Mouse (Mus musculus): ENCODE measurements around the gene P2ry2. TPM values are rescaled to one million over a fixed set of nuclear protein-coding genes. Genes with fewer than 3 reads are reported as not detected.

Gene P2ry2
- polyA plus RNA-seq, 1 experiment from 2014 or later = 1.1 TPM

DNA sequence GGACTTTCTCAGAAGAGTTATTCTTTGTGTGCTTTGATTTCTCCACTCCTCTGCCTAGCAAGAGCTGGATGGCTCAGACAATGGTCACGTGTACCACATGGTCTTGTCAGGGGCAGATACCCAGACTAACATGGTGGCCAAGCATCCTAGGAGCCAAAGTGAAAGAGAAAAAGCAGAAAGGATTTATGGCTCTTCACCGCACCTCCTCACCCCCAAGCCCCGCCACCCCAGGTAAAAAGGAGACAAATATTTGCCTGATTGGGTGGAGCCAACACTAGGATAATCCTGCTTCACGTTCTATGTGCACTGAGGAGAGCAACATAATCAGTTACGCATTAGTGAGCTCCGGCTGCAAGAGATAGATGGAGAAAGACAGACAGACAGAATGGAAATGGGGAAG, 44.3 kb downstream of the P2ry2 start:
- WGBS = 77% methylated on average over 6 of the region's 6 CpGs
- Histone ChIP-seq H3K4me1 (peaks cover 25% of the 10 kb centered on the region), H3K4me3 (no peak overlapping the region), H3K9me3 (no peaks in the 10 kb centered on the region), H3K27me3 (ENCODE audit: insufficient read depth, poor library complexity, severe bottlenecking) (peaks cover 78% of the 10 kb centered on the region), H3K36me3 (no peaks in the 10 kb centered on the region), H3K27ac (no peak overlapping the region)
- DNase-seq (ENCODE audit: low spot score) = no peak

DNA sequence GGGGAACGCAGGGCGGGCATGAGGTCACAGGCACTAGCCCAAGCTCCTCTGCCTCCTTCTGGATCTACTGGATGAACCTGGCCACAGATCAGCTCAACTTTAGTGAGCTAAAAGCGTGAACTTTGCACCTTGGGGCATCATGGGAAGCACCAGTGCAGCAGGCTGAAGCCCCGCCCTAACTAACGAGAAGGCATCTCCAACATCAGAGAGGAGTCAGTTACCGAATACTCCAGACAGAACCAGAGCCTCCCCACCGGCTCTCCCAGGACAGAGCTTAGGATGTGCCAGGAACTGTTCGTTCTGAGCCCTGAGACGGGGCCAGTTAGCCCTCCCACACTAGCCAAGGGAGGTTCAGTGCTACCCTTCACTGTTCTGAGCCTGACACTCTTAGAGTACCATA, 44.8 kb downstream of the P2ry2 start:
- no peak overlapping the region for H3K27ac ChIP-seq
- 74% methylated on average over 9 of the region's 9 CpGs for WGBS
- H3K9me3 ChIP-seq = no peaks in the 10 kb centered on the region
- no peak overlapping the region for H3K4me3 ChIP-seq
- H3K4me1 ChIP-seq = peaks cover 22% of the 10 kb centered on the region
- H3K27me3 ChIP-seq (ENCODE audit: insufficient read depth, poor library complexity, severe bottlenecking) = peaks cover 78% of the 10 kb centered on the region
- no peaks in the 10 kb centered on the region for H3K36me3 ChIP-seq
- no peak for DNase-seq (ENCODE audit: low spot score)

DNA sequence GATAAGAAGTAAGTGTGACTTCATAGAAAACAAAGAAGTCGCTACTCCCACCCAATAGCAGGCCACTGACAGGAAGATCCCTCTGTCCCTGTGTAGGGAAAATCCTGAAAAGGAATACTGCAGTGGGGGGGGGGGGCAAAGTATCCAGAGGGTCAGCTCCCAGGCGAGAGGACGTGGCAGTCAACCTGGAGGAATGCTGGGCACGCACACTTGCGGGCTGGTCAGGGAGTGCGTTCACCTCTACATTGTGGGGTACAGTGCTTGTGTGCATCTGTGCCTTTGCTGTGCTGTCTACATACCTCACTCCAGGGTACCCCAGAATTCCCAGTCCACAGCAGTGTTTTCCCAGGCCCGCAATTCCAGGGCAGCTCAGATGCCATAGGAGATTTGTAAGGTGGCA, 46.7 kb downstream of the P2ry2 start:
- H3K36me3 ChIP-seq = no peaks in the 10 kb centered on the region
- no peak overlapping the region for H3K27ac ChIP-seq
- peaks cover 19% of the 10 kb centered on the region for H3K4me1 ChIP-seq
- H3K4me3 ChIP-seq = no peak overlapping the region
- WGBS = 65% methylated on average over 7 of the region's 7 CpGs
- no peaks in the 10 kb centered on the region for H3K9me3 ChIP-seq
- no peak for DNase-seq (ENCODE audit: low spot score)
- peaks cover 64% of the 10 kb centered on the region for H3K27me3 ChIP-seq (ENCODE audit: insufficient read depth, poor library complexity, severe bottlenecking)

DNA sequence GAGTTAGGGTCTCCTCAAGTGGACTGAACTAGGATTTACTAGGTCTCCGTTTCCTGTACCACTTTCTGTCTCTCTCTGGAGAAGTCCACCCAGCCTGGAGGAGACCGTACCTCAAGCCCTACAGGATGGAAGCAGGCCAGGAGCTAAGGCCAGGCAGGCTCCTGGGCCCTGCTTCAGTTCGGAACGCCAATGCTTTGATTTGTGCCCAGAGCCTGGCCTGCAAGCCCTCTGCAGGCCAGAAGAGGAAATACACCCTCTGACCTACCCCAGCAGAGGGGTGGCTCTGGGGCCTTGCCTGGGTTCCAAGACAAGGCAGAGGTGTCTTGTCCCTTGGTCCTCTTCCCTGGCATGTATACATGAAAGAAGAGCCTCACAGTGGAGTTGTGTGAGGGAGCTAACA, 47.6 kb downstream of the P2ry2 start:
- 33% methylated on average over 4 of the region's 4 CpGs for WGBS
- H3K27me3 ChIP-seq (ENCODE audit: insufficient read depth, poor library complexity, severe bottlenecking) = peaks cover 64% of the 10 kb centered on the region
- no peak for DNase-seq (ENCODE audit: low spot score)
- peaks cover 19% of the 10 kb centered on the region for H3K4me1 ChIP-seq
- H3K27ac ChIP-seq = no peak overlapping the region
- H3K36me3 ChIP-seq = no peaks in the 10 kb centered on the region
- no peaks in the 10 kb centered on the region for H3K9me3 ChIP-seq
- H3K4me3 ChIP-seq = no peak overlapping the region

GRCm38 (mm10) chr7:100964242-100964641, 48.4 kb downstream of the P2ry2 start:
- DNase-seq (ENCODE audit: low spot score) = no peak
- H3K4me3 ChIP-seq = no peak overlapping the region
- WGBS = 68% methylated on average over 6 of the region's 6 CpGs

GRCm38 (mm10) chr7:100963381-100963780, 49.3 kb downstream of the P2ry2 start:
- WGBS = 72% methylated on average over 8 of the region's 8 CpGs
- peaks cover 9% of the 10 kb centered on the region; the same call in 1 of the 2 replicates for H3K4me1 ChIP-seq

More at GRCm38 (mm10) chr7:100964242-100964641, 48.4 kb downstream of the P2ry2 start:
- Histone ChIP-seq H3K27ac (0 out of 2 replicates have a peak overlapping the region, but pooled peaks have one; percentile 13), H3K9me3 (no peaks in the 10 kb centered on the region), H3K4me1 (peaks cover 10% of the 10 kb centered on the region; the same call in 1 of the 2 replicates), H3K36me3 (no peaks in the 10 kb centered on the region), H3K27me3 (ENCODE audit: insufficient read depth, poor library complexity, severe bottlenecking) (peaks cover 56% of the 10 kb centered on the region)

DNA sequence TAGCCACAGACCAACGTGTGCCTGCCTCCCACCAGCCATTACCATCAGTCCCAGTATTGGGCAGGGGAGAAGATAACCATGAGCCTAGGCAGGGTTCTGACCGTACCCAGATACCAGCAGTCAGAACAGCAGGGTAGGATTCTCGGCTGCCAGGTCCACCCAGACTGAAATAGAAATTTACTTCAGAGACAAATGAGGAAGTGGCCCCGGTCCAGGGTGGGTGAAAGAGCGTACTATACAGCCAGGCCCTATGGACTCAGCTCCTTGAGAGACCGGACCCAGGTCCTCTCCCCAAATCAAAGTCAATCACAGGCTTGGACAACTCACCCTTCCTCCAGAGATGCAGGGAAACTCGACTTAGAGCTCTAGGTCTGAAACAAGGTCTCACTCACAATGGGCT, 51.5 kb downstream of the P2ry2 start:
- Histone ChIP-seq H3K36me3 (no peaks in the 10 kb centered on the region), H3K9me3 (no peaks in the 10 kb centered on the region), H3K4me3 (no peak overlapping the region), H3K27me3 (ENCODE audit: insufficient read depth, poor library complexity, severe bottlenecking) (peaks cover 32% of the 10 kb centered on the region; the same call in 1 of the 2 replicates), H3K4me1 (peaks cover 9% of the 10 kb centered on the region; the same call in 1 of the 2 replicates), H3K27ac (no peak overlapping the region)
- 70% methylated on average over 7 of the region's 7 CpGs for WGBS
- DNase-seq (ENCODE audit: low spot score) = no peak

More at GRCm38 (mm10) chr7:100963381-100963780, 49.3 kb downstream of the P2ry2 start:
- no peak for DNase-seq (ENCODE audit: low spot score)
- Histone ChIP-seq H3K27me3 (ENCODE audit: insufficient read depth, poor library complexity, severe bottlenecking) (peaks cover 49% of the 10 kb centered on the region), H3K9me3 (no peaks in the 10 kb centered on the region), H3K27ac (no peak overlapping the region), H3K36me3 (no peaks in the 10 kb centered on the region), H3K4me3 (no peak overlapping the region)

DNA sequence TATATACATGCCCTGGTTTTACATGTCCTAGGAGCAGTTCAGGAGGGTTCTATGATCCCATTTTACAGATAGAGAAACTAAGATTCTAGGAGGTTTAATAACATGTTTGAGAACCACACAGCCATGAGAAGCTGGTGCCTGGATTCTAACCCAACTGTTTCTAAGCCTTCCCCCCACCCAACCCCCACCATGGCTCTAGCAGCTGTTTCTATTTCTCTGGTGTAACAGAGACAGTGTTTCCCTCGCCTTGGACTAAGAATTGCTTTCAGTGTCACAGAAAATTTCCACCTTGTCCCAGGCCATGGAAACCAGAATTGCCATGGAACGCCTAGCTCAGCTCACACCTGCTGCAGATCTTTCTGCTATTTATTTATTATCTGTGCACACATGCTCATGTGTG, 52.2 kb downstream of the P2ry2 start:
- Histone ChIP-seq H3K27me3 (ENCODE audit: insufficient read depth, poor library complexity, severe bottlenecking) (peaks cover 30% of the 10 kb centered on the region; the same call in 1 of the 2 replicates), H3K27ac (no peak overlapping the region), H3K36me3 (no peaks in the 10 kb centered on the region), H3K4me1 (peaks cover 9% of the 10 kb centered on the region; the same call in 1 of the 2 replicates), H3K9me3 (no peaks in the 10 kb centered on the region), H3K4me3 (no peak overlapping the region)
- DNase-seq (ENCODE audit: low spot score) = no peak
- 81% methylated on average over 2 of the region's 2 CpGs for WGBS

DNA sequence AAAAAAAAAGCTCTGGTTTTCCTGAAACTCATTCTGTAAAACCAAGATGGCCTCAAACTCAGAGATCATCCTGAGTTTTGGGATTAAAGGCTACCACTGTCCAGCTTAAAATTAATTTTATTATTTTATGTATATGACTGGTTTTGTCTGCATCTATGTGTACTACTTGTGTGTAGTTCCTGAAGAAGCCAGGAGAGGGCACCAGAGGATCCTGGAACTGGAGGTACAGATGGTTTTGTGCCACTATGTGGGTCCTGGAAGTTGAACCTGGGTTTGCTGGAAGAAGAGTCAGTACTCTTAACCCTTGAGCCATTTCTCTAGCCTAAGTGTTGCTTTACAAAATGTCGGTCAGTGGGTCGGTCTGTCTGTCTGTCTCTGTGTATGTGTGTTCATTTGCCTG, 54.2 kb downstream of the P2ry2 start:
- no peak for DNase-seq (ENCODE audit: low spot score)
- H3K4me3 ChIP-seq = no peak overlapping the region
- peaks cover 5% of the 10 kb centered on the region for H3K4me1 ChIP-seq
- H3K27me3 ChIP-seq (ENCODE audit: insufficient read depth, poor library complexity, severe bottlenecking) = peaks cover 18% of the 10 kb centered on the region; the same call in 1 of the 2 replicates
- H3K36me3 ChIP-seq = no peaks in the 10 kb centered on the region
- 96% methylated on average over 2 of the region's 2 CpGs for WGBS
- no peaks in the 10 kb centered on the region for H3K9me3 ChIP-seq
- no peak overlapping the region for H3K27ac ChIP-seq

- H3K9me3 ChIP-seq = no peaks in the 10 kb centered on the region
- H3K27ac ChIP-seq = peak overlapping the region; percentile 42; the same call in 1 of the 2 replicates
- WGBS = 50% methylated on average over 7 of the region's 7 CpGs
- DNase-seq (ENCODE audit: low spot score) = no peak
- H3K4me1 ChIP-seq = peaks cover 43% of the 10 kb centered on the region
- H3K36me3 ChIP-seq = no peaks in the 10 kb centered on the region
- H3K4me3 ChIP-seq = no peak overlapping the region
- H3K27me3 ChIP-seq (ENCODE audit: insufficient read depth, poor library complexity, severe bottlenecking) = peaks cover 36% of the 10 kb centered on the region
Observed at GRCm38 (mm10) chr7:100952686-100953085, 60.0 kb downstream of the P2ry2 start.

DNA sequence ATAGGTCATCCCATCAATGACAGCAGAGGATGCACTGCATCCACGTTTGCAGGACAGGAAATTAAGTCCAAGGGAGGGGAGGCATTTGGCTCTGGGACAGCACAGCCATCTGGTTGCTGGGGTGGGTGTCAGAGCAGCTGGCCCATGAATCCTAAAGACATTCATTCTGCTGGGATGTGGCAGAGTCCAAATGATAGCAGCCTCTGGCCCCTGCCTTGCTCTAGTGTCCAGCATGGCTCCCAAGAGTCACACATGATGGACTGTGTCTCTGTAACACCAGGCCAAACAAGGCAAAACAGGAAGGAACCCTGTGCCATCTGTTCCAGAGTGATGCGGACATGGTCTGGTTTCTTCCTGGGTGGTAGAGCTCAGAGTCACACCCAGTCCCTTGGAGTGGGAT, 60.8 kb downstream of the P2ry2 start:
- Histone ChIP-seq H3K27ac (no peak overlapping the region), H3K27me3 (ENCODE audit: insufficient read depth, poor library complexity, severe bottlenecking) (peaks cover 39% of the 10 kb centered on the region), H3K4me3 (no peak overlapping the region), H3K9me3 (no peaks in the 10 kb centered on the region), H3K36me3 (no peaks in the 10 kb centered on the region), H3K4me1 (peaks cover 48% of the 10 kb centered on the region)
- WGBS = 64% methylated on average over 2 of the region's 2 CpGs
- no peak for DNase-seq (ENCODE audit: low spot score)

GRCm38 (mm10) chr7:100950481-100951010, 62.1 kb downstream of the P2ry2 start:
- Histone ChIP-seq H3K27me3 (ENCODE audit: insufficient read depth, poor library complexity, severe bottlenecking) (peaks cover 52% of the 10 kb centered on the region), H3K27ac (peak overlapping the region; percentile 66; the same call in 1 of the 2 replicates), H3K36me3 (no peaks in the 10 kb centered on the region), H3K4me3 (no peak overlapping the region), H3K4me1 (peaks cover 54% of the 10 kb centered on the region), H3K9me3 (no peaks in the 10 kb centered on the region)
- WGBS = 43% methylated on average over 12 of the region's 12 CpGs
- no peak for DNase-seq (ENCODE audit: low spot score)

- H3K9me3 ChIP-seq = no peaks in the 10 kb centered on the region
- H3K36me3 ChIP-seq = no peaks in the 10 kb centered on the region
- WGBS = 67% methylated on average over 5 of the region's 5 CpGs
- DNase-seq (ENCODE audit: low spot score) = no peak
- peaks cover 54% of the 10 kb centered on the region for H3K4me1 ChIP-seq
- no peak overlapping the region for H3K4me3 ChIP-seq
- peak overlapping the region; percentile 66 for H3K27ac ChIP-seq
- H3K27me3 ChIP-seq (ENCODE audit: insufficient read depth, poor library complexity, severe bottlenecking) = peaks cover 52% of the 10 kb centered on the region
Observed at GRCm38 (mm10) chr7:100950031-100950430, 62.6 kb downstream of the P2ry2 start.

Measured in heart, embryonic 10.5 days (tissue).